Mouse (Mus musculus) frontal cortex, adult 2 months (tissue): ENCODE results near the gene Xpnpep1. TPM values are rescaled to one million over a fixed set of nuclear protein-coding genes. Genes with fewer than 3 reads are reported as not detected.

Experiments
- DNase-seq, 2 experiments: peaks; one replicate each; pipeline ENCODE4 v3.0.0; 2022; ENCODE audit warnings: low spot score in 1 of 2; ENCODE audit errors: extremely low spot score in 1 of 2
- polyA plus RNA-seq: library from polyadenylated mRNA; depleted of rRNA; stranded (reverse); fragments of >200 nt; gene quantifications from 2 replicates; pipeline ENCODE4 v1.2.3, GENCODE M21; 2012; rRNA removed

The Xpnpep1 gene
- polyA plus RNA-seq, 1 experiment, result 59.1 TPM

GRCm38 (mm10) chr19:53003554-53004365 lies 36.3 kb downstream of the Xpnpep1 start:
- no peak for DNase-seq

- DNase-seq, result no peak
Observed at GRCm38 (mm10) chr19:53002166-53003095, 37.6 kb downstream of the Xpnpep1 start.

- DNase-seq, result peak in 1 of 2 experiments; percentile 82
Observed at GRCm38 (mm10) chr19:52992880-52993440, 47.1 kb downstream of the Xpnpep1 start.

DNA sequence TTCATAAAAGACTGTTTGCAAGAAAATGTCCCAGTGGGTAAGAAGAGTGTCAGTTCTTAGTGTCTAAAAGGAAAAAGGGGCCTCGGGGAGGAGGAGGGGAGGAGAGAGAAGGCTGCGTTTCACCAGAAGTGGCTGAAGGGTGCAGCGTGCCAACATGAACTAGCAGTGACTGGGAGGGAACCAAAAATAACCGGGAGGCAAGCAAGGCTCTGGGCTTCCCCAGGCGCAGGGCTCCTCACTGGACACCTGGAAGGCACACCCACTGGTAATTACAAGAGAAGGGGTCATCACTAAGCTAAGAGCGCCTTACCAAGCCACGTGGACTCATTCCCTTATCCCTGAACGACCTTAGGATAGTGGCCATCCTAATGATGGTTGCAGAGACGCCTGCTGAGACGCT lies 48.1 kb downstream of the Xpnpep1 start:
- DNase-seq, result no peak

DNA sequence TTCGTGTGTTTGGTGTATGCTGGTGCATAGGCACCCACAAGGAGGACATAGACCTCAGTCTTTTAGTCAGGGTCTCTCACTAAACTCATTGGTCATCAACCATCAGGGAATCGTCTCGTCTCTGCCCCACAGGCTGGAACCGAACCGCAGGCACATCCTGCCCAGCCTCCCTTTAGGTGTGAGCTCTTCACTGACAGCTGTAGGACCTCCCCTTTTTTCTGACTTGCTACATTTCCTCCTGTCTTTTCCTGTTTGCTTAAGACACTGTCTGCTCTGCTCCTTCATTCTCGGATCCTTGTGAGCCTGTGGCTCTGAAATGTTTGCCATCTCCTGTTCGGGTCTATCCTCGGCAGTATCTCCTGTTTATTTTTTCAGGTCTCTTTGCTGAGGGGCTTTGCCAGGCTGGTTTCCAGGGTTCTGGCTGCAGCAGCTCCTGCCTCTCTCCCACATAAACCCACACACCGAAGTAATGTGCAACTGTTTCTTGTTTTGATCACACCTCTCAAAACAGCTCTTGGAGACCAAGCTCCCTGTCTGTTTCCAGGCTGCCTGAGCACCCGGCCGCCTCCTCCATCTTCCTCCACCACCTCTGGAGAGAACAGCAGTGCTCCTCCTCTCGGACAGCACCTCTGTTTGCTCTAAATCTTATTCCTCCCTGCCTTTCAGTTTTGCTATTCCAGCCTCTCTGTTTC lies 60.8 kb downstream of the Xpnpep1 start:
- peak in 1 of 2 experiments; percentile 66 for DNase-seq

DNA sequence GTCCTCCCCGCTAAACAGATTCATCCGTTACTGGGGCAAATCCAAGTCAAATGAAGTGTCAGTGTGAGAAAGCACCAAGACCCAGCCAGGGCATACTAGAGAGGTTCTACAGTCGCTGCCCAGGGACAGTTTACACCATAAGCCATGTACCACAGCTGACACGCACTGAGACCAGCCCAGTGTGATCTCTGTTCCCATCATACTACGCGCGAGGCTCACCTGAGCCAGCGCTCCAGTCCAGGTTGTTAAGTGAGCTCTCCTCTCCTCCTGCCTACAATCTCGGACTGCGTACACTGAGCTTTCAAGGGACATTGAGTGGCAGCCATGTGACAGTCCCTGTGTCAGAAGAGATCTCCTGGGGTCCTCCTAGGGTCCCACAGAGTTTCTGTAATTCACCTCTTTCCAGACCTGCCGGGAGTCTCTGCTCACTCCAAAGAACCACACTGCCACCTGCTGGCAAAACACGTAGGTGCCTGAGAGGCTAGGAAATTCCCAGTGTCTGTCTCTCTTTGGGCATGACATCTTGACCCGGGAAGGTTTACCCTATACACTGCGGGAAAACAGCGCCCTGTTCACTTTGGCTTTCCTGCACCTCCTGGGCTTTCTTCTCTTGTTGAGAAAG lies 64.3 kb downstream of the Xpnpep1 start:
- peak; percentile 58 to 90 for DNase-seq

DNA sequence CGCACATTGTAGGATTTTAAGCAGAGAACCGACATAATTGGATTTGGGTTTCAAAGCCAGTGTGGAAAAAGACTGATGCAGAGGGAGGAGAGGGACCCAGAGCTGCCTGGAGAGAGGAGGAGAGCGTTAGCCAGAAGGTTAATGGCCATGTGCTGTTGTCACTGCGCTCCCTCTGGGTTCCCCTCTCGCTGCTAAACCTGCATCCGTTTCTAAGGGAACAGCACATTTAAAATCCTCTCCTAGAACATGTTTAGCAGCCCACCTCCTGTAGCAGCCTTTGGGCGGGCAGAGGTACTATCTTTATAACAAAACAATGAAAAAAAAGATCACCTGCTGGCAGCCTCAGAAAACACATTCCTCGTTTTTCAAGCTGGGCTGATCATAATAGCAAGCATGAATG lies 73.7 kb downstream of the Xpnpep1 start:
- DNase-seq, result peak in 1 of 2 experiments; percentile 21

GRCm38 (mm10) chr19:52962745-52963144 lies 77.3 kb downstream of the Xpnpep1 start:
- DNase-seq, result no peak

- DNase-seq, result peak; percentile 18 to 85
Observed at GRCm38 (mm10) chr19:52922678-52923495, 117.1 kb downstream of the Xpnpep1 start.

- DNase-seq, result no peak
Observed at GRCm38 (mm10) chr19:52904182-52904581, 135.8 kb downstream of the Xpnpep1 start.

GRCm38 (mm10) chr19:52891807-52892442 lies 148.1 kb downstream of the Xpnpep1 start:
- DNase-seq, result no peak

Other genes with a start within 250 kb of the Xpnpep1 start
- gene Add3, start 100.2 kb upstream of the Xpnpep1 start, polyA plus RNA-seq, result 72.3 and 83.1 TPM in 2 replicates